Mouse (Mus musculus) adrenal gland, postnatal 14 days (tissue): ENCODE measurements around the gene Ly6c1. TPM values are rescaled to one million over a fixed set of nuclear protein-coding genes. Genes with fewer than 3 reads are reported as not detected.
"Not testable (repeated sequence)": the region's sequence is repeated elsewhere in the genome, so short reads cannot be mapped to it uniquely, and the experiment has no call there.

Experiments
- DNase-seq: peaks from one replicate; pipeline ENCODE4 v3.0.0; 2021; ENCODE audit warnings: mixed read lengths
- long read RNA-seq, 2 experiments: library from polyadenylated mRNA; stranded (forward); transcript quantifications; one replicate each; pipeline ENCODE4 v2.0.0; 2021
- total RNA-seq: library from RNA; stranded (reverse); gene quantifications from 2 replicates; pipeline ENCODE4 v1.2.3, GENCODE M21; 2021

The Ly6c1 gene
- total RNA-seq: 133 and 215 TPM in 2 replicates
- long read RNA-seq, experiment 1, transcript Ly6c1-205 (4 exons, 522 nt): minor isoform, 7 of 55 reads
- long read RNA-seq, experiment 1, transcript Ly6c1-201 (4 exons, 844 nt): major isoform, 30 of 55 reads
- long read RNA-seq, experiment 1, partial matches to known transcripts: 12 of 55 reads
- long read RNA-seq, experiment 1, other reads (novel, unspliced or antisense): 2 of 55 reads
- long read RNA-seq, experiment 2, transcript Ly6c1-201 (4 exons, 844 nt): major isoform, 24 of 38 reads
- long read RNA-seq, experiment 2, partial matches to known transcripts: 6 of 38 reads
- long read RNA-seq, experiment 2, other reads (novel, unspliced or antisense): 3 of 38 reads

DNA sequence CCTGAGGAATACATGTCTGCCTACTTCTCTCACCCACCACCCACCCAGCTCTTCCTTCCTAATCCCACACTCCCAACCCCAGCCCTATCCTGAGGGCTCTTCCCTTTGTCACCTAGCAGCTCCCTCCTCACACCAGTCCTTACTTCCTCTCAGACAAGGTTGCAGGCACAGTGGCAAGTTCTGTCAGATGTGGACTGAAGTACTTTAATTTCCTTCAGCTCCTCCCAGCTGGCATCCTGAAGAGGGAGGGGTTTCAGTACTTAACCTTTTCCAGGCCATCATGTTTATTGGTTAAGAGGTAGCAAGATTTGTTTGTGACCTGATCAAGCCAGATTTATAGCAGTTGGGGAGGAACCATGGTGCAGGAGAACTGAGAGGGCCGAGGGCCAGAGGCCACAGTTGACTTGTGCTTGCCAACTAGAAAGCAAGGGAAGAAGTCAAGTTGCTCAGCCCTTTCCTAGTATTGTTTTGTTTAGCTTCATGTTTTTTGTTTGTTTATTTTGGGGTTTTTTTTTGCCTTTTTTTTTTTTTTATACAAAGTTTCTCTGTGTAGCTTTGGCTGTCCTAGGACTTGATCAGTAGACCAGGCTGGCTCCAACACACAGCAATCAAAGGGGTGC lies at the start of gene Ly6c1:
Gene Ly6c1, minus strand, starts transcription at position 189 of the 620 bp plus-strand sequence.
- DNase-seq: not testable (repeated sequence)

DNA sequence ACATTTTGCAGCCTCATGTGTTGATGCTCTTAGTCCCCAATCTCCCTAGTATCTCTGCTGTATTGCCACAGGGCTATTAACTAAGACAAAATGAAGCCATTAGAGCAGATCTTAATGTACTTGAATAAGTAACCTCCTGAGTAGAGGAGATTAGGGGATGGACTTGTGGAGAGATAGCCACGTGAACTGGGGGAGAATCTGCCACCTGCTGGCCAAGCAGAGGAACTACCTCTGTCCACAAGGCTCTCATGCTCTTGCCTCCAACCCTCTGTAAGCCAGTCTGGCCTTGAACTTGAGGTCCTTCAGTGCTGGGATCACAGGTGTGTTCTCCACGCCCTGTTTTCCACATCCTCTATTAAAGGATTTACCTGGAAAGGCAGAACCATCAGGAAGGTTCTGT lies 39.4 kb upstream of the Ly6c1 start:
- DNase-seq: peak; percentile 12

DNA sequence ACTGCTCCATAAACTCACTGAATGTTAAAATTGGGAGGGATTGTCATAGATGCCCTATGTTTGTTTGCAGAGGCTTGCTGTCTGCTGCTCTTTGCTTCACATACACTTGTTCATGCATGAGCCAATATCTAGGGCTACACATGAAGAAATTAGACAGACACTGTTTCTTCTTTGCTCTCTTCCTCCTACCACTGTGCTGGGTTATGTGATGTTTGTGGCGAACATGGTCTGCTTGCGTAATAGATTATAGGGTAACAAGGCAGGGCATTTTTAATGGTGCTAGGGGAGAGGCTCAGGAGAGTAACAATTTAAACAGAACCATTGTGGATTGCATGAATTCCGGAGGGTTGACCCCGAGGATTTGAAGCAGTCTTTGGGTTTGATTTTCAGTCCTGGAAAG lies 21.3 kb upstream of the Ly6c1 start:
- no peak for DNase-seq

DNA sequence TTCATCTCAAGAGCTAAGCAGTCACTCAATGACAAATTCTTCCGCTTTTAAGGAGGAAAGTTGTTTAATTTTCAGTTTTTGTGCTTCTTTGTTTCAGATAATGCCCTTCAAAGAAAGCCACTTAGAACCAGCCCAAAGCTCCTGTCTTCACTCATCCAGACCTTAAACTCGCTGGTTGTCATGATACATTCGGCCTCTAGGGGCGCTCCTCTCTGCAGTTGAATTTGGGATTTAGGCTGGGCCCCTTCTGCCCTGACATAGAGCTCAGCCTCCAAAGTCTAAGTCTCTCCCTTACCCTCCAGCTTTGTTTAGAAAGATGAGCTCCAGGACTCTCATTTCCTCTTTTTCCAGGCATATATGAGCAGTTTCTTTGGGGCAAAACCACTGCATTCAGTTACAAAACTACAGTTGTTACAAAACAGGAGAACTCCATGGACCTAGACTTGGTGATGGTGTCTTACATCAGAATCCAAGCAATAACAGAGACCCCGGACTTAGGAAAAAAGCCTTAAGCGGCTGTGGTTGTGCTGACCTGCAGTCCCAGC lies 13.5 kb upstream of the Ly6c1 start:
- peak; percentile 74 for DNase-seq

DNA sequence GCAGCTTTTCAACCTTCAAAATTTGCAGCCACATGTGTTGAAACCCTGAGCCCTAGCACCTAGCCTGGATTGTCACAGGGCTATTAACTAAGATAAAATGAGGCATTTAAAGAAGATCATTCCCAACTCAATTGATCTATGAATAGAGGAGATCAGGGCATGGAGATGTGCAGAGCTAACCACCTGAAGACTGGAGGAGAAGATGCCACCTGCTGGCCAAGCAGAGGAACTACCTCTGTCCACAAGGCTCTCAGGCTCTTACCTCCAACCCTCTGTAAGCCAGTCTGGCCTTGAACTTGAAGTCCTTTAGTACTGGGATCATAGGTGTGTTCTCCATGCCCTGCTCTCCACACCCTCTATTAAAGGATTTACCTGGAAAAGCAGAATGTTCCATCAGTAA lies 11.9 kb upstream of the Ly6c1 start:
- DNase-seq: peak; percentile 69

- DNase-seq: no peak
Measured at GRCm38 (mm10) chr15:75055985-75056384, 7.4 kb upstream of the Ly6c1 start.

DNA sequence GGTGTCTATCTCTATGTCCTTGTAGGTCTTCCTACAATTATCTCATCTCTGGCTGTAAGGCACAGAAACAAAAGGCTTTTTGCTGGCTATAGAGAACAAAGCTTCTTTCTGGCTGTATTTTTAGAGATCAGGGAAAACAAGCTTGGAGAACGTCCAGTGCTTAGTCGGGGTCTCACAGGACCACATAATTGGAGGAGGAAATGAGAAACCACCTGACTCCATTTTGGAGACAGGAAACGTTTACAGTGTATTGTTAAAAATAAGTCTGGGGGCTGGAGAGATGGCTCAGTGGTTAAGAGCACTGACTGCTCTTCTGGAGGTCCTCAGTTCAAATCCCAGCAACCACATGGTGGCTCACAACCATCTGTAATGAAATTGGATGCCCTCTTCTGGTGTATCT lies 6.8 kb upstream of the Ly6c1 start:
- not testable (repeated sequence) for DNase-seq

DNA sequence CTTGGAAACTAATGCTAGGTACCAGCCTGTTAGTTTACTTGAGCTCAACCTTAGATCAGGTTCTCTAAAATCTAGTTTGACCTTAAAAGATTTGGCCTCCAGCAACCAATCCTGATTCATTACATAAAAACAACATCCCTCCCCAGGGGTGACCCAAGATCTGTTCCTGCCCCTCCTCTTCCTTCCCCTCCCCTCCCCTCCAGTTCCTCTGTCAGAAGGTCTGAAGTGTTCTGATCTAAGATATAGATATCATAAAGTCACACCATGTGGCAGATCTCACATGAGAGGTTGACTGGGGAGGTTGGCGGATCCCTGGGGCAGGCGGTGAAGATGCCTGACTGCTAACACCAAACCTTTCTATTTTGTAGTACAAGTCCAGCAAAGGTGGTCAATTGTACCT lies 3.8 kb upstream of the Ly6c1 start:
- DNase-seq: peak; percentile 10

DNA sequence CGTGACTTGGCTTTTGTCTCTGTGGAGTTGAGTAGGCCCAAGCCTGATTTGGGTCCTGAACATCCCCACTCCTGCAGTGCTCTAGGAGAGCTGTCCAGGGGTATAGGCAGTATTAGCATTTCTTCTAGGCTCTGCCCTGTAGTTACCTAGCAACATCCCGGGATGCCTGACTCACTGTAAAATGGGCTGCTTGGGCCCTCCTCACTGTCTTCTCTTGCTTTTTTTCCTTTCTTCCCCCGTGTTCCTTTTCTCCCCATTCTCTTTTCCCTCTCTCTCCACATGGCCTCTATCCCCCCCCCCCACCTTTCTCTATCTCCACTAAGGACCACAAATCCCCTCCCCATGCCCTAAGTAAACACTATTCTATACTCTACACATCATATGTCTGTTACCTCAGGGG lies 2.5 kb upstream of the Ly6c1 start:
- not testable (repeated sequence) for DNase-seq

DNA sequence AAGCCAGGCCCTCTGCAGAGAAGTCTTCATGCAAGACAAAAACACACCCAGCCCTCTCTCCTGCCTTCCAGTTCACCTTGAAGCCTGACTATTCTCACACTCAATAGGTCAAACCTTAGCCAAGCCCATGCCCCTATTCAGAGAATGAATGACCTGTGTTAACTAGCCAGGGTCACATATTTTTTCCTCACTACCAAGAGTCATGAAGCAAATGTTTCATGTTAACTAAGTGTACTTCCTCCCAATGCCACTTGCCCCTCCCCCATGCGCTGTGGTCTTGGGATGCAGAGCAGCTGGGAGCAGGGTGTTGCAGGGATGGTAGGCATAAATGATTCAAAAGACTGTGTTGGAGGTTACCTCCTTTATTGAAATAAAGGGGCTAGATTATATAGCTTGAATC lies 2.0 kb upstream of the Ly6c1 start:
- not testable (repeated sequence) for DNase-seq

DNA sequence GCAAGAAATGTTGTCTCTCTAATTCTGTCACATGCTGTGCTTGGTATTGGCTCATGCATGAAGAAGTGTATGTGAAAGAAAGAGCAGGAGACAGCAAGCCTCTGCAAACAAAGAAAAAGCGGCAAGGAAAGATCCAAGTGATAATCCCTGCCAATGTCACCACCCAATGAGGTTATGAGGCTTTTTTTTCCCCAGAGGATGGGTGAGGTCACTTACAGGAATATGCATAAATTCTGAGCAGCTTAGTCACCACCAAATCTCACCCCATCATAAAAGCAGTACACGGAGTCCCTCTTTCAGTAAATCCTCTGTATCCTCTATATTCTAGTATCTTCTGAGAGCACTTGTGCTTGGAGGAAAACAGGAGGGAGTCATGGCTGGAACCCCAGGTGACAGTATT lies 1.2 kb upstream of the Ly6c1 start:
- DNase-seq: not testable (repeated sequence)

DNA sequence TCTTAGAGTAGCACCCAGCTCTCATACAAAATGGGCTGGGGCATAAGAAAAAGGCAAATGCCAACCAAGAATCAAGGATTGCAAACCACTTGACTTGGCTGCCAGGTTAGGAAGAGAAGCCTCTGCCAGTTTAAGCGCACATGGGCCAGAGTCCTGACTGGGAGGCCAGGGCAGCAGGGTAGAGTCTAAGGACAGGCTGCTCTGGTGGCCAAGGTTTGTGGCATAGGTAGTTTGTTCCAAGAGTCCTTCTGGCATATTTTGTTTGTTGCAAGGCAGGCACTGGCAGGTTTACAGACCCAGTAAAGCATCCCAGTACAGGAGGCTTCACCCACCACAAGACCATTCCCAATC lies 685 bp downstream of the Ly6c1 start:
- DNase-seq: peak; percentile 6

DNA sequence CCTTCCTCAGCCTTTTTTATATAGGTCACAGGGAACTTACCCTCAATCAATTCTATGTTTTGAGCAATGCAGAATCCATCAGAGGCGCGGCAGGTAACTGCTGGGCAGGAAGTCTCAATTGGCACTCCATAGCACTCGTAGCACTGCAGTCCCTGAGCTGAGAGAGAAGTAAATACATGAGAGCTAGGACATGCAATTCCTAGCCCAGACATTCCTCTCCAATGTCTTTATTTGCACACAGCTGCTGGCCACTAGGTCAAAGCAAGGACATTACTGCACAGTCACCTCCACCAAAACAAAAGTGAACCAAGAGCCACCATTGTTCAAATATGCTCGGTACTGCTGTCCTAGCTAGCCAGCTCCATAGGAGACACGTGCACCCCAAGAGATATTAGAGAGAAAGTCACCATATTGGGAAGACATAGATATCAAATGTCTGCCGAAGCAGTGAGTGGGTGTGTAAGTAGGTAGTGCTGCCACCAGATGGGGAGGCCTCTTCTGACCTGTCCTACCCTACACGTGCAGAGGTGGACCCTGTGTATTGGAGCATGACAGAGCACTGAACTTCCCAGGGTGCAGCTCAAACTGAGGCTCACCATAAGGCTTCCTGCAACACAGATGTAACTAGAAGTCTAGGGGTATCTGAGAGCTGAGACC lies 1.2 kb downstream of the Ly6c1 start:
- DNase-seq: not testable (repeated sequence)

- DNase-seq: peak; percentile 50
Measured at GRCm38 (mm10) chr15:75045501-75045900, 3.1 kb downstream of the Ly6c1 start.

- DNase-seq: not testable (repeated sequence)
Measured at GRCm38 (mm10) chr15:75021020-75021759, 27.4 kb downstream of the Ly6c1 start.

GRCm38 (mm10) chr15:75019446-75019845 lies 29.2 kb downstream of the Ly6c1 start:
- DNase-seq: peak; percentile 11

Other genes starting within 250 kb of the Ly6c1 start
- not detected in 2 replicates for gene Gml2, start 229.8 kb downstream of the Ly6c1 start, total RNA-seq
- gene 2010109I03Rik, start 151.8 kb downstream of the Ly6c1 start, total RNA-seq: 14.5 and 18.4 TPM in 2 replicates
- gene Ly6i, start 65.4 kb downstream of the Ly6c1 start, total RNA-seq: 0.30 and 1.4 TPM in 2 replicates
- gene Ly6a, start 50.8 kb downstream of the Ly6c1 start, total RNA-seq: 42.1 and 50.7 TPM in 2 replicates
- gene Ly6c2, start 63.1 kb upstream of the Ly6c1 start, total RNA-seq: 5.0 and 8.4 TPM in 2 replicates
- not detected in 2 replicates for gene Ly6g, start 106.4 kb upstream of the Ly6c1 start, total RNA-seq
- gene BC025446, start 167.5 kb upstream of the Ly6c1 start, total RNA-seq: 0.83 and 16.0 TPM in 2 replicates
- not detected in 2 replicates for gene Ly6f, start 219.6 kb upstream of the Ly6c1 start, total RNA-seq